Mouse (Mus musculus): ENCODE measurements around the gene Fitm1. TPM values are rescaled to one million over a fixed set of nuclear protein-coding genes. Genes with fewer than 3 reads are reported as not detected.

The Fitm1 gene
- polyA plus RNA-seq, 1 experiment from 2014 or later = 79.4 TPM

GRCm38 (mm10) chr14:55578668-55579269 lies 3.4 kb downstream of the Fitm1 start:
- Histone ChIP-seq H3K4me3 (ENCODE audit: low read length) (peak overlapping the region; percentile 76), H3K27ac (ENCODE audit: low read length) (peak overlapping the region; percentile 82), H3K4me2 (ENCODE audit: low read depth, low read length) (peak overlapping the region; percentile 65), H3K9ac (ENCODE audit: low read length) (peak overlapping the region; percentile 86), H3K36me3 (ENCODE audit: control insufficient read depth, insufficient read depth) (peaks cover 14% of the 10 kb centered on the region), H3K27me3 (ENCODE audit: control insufficient read depth, insufficient read depth, low read length) (no peaks in the 10 kb centered on the region), H3K9me3 (replicated peaks; ENCODE audit: control insufficient read depth, low read length) (no peaks in the 10 kb centered on the region), H3K4me1 (ENCODE audit: control insufficient read depth, insufficient read depth, low read length) (peaks cover 24% of the 10 kb centered on the region)
- peak; percentile 33 for ATAC-seq (replicated peaks; ENCODE audit: extremely low read depth, insufficient read depth, low FRiP score)
- 19% methylated on average over 6 of the region's 6 CpGs for WGBS

DNA sequence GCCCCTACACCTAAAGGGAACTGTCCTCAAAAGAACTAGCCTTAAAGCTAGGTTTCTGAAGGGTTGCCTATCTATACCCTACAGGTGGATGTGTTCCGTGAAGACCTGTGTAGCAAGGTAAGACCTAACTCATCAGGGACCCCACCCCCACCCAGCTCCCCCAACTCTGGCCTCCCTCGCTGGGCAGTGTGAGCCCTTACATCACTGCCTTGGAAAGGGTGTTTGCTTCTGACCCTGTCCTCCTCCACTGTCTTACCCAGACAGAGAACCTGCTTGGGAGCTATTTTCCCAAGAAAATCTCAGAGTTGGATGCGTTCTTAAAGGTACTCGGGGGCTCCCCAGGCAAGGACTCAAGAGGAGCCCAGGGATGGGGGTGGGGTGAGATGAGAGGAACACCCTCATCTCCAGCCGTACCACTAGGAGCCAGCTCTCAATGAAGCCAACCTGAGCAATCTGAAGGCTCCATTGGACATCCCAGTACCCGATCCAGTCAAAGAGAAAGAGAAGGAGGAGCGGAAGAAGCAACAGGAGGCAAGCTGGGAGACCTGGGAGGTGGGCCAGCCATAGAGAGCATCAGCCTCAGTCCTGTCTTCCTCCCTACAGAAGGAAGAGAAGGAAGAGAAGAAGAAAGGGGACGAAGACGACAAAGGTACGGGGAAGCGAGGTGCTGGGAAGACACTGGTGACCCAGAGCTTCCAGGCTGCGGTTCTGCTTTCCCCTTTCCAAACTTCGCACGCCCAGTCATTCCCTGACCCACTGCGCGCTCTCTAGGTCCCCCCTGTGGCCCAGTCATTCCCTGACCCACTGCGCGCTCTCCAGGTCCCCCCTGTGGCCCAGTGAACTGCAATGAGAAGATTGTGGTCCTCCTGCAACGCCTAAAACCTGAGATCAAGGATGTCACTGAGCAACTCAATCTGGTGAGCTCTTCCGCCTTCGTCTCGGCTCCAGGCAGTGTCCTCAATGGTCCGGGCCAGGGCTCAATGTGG lies 4.4 kb downstream of the Fitm1 start:
- Histone ChIP-seq H3K4me2 (ENCODE audit: low read depth, low read length) (0 out of 2 replicates have a peak overlapping the region, but pooled peaks have one; percentile 65), H3K36me3 (ENCODE audit: control insufficient read depth, insufficient read depth) (peaks cover 14% of the 10 kb centered on the region), H3K9ac (ENCODE audit: low read length) (no peak overlapping the region), H3K9me3 (replicated peaks; ENCODE audit: control insufficient read depth, low read length) (no peaks in the 10 kb centered on the region), H3K27me3 (ENCODE audit: control insufficient read depth, insufficient read depth, low read length) (no peaks in the 10 kb centered on the region), H3K4me3 (ENCODE audit: low read length) (no peak overlapping the region), H3K4me1 (ENCODE audit: control insufficient read depth, insufficient read depth, low read length) (peaks cover 18% of the 10 kb centered on the region), H3K27ac (ENCODE audit: low read length) (no peak overlapping the region)
- ATAC-seq (replicated peaks; ENCODE audit: extremely low read depth, insufficient read depth, low FRiP score) = no peak
- 83% methylated on average over 23 of the region's 23 CpGs for whole genome bisulfite sequencing

- H3K36me3 ChIP-seq (ENCODE audit: control insufficient read depth, insufficient read depth) = peaks cover 14% of the 10 kb centered on the region
- H3K27ac ChIP-seq (ENCODE audit: low read length) = no peak overlapping the region
- no peak overlapping the region for H3K4me3 ChIP-seq (ENCODE audit: low read length)
- no peak overlapping the region for H3K4me2 ChIP-seq (ENCODE audit: low read depth, low read length)
- H3K9me3 ChIP-seq (replicated peaks; ENCODE audit: control insufficient read depth, low read length) = no peaks in the 10 kb centered on the region
- no peak overlapping the region for H3K9ac ChIP-seq (ENCODE audit: low read length)
- H3K4me1 ChIP-seq (ENCODE audit: control insufficient read depth, insufficient read depth, low read length) = peaks cover 23% of the 10 kb centered on the region
- WGBS = 94% methylated on average over 16 of the region's 16 CpGs
- H3K27me3 ChIP-seq (ENCODE audit: control insufficient read depth, insufficient read depth, low read length) = no peaks in the 10 kb centered on the region
- no peak for ATAC-seq (replicated peaks; ENCODE audit: extremely low read depth, insufficient read depth, low FRiP score)
Measured at GRCm38 (mm10) chr14:55580731-55581130, 5.3 kb downstream of the Fitm1 start.

GRCm38 (mm10) chr14:55581981-55582681 lies 6.7 kb downstream of the Fitm1 start:
- 76% methylated on average over 9 of the region's 9 CpGs for WGBS
- peaks cover 21% of the 10 kb centered on the region for H3K4me1 ChIP-seq (ENCODE audit: control insufficient read depth, insufficient read depth, low read length)
- no peak for ATAC-seq (replicated peaks; ENCODE audit: extremely low read depth, insufficient read depth, low FRiP score)
- H3K27ac ChIP-seq (ENCODE audit: low read length) = no peak overlapping the region
- no peak overlapping the region for H3K4me3 ChIP-seq (ENCODE audit: low read length)
- no peak overlapping the region for H3K4me2 ChIP-seq (ENCODE audit: low read depth, low read length)
- no peaks in the 10 kb centered on the region for H3K9me3 ChIP-seq (replicated peaks; ENCODE audit: control insufficient read depth, low read length)
- H3K9ac ChIP-seq (ENCODE audit: low read length) = no peak overlapping the region
- H3K27me3 ChIP-seq (ENCODE audit: control insufficient read depth, insufficient read depth, low read length) = no peaks in the 10 kb centered on the region
- H3K36me3 ChIP-seq (ENCODE audit: control insufficient read depth, insufficient read depth) = peaks cover 17% of the 10 kb centered on the region

GRCm38 (mm10) chr14:55584303-55584701 lies 8.9 kb downstream of the Fitm1 start:
- no peak for ATAC-seq (replicated peaks; ENCODE audit: extremely low read depth, insufficient read depth, low FRiP score)
- no peaks in the 10 kb centered on the region for H3K27me3 ChIP-seq (ENCODE audit: control insufficient read depth, insufficient read depth, low read length)
- 38% methylated on average over 5 of the region's 5 CpGs for WGBS
- H3K4me1 ChIP-seq (ENCODE audit: control insufficient read depth, insufficient read depth, low read length) = peaks cover 9% of the 10 kb centered on the region
- H3K9me3 ChIP-seq (replicated peaks; ENCODE audit: control insufficient read depth, low read length) = no peaks in the 10 kb centered on the region
- peak overlapping the region; percentile 64 for H3K4me3 ChIP-seq (ENCODE audit: low read length)
- peak overlapping the region; percentile 85 for H3K4me2 ChIP-seq (ENCODE audit: low read depth, low read length)
- peak overlapping the region; percentile 83 for H3K27ac ChIP-seq (ENCODE audit: low read length)
- peak overlapping the region; percentile 81 for H3K9ac ChIP-seq (ENCODE audit: low read length)
- peaks cover 21% of the 10 kb centered on the region for H3K36me3 ChIP-seq (ENCODE audit: control insufficient read depth, insufficient read depth)

- peak within 1 kb of the TSS; percentile 85 for H3K4me2 ChIP-seq (ENCODE audit: low read depth, low read length)
- H3K4me3 ChIP-seq (ENCODE audit: low read length) = peak within 1 kb of the TSS; percentile 64
- no peaks in the 10 kb centered on the region for H3K27me3 ChIP-seq (ENCODE audit: control insufficient read depth, insufficient read depth, low read length)
- no peaks in the 10 kb centered on the region for H3K9me3 ChIP-seq (replicated peaks; ENCODE audit: control insufficient read depth, low read length)
- WGBS = 3% methylated on average over 42 of the region's 43 CpGs
- peaks cover 19% of the 10 kb centered on the region for H3K36me3 ChIP-seq (ENCODE audit: control insufficient read depth, insufficient read depth)
- H3K27ac ChIP-seq (ENCODE audit: low read length) = peak within 1 kb of the TSS; percentile 83
- ATAC-seq (replicated peaks; ENCODE audit: extremely low read depth, insufficient read depth, low FRiP score) = peak; percentile 87
- H3K4me1 ChIP-seq (ENCODE audit: control insufficient read depth, insufficient read depth, low read length) = peaks cover 8% of the 10 kb centered on the region
- peak within 1 kb of the TSS; percentile 81 for H3K9ac ChIP-seq (ENCODE audit: low read length)
Measured at GRCm38 (mm10) chr14:55584702-55585565, 9.5 kb downstream of the Fitm1 start, which contains the start of gene Emc9. TSS of gene Emc9 (minus strand) at chr14:55585302.

GRCm38 (mm10) chr14:55585566-55585960 lies 10.1 kb downstream of the Fitm1 start:
- 46% methylated on average over 6 of the region's 6 CpGs for WGBS
- no peak for ATAC-seq (replicated peaks; ENCODE audit: extremely low read depth, insufficient read depth, low FRiP score)
- H3K9me3 ChIP-seq (replicated peaks; ENCODE audit: control insufficient read depth, low read length) = no peaks in the 10 kb centered on the region
- peak overlapping the region; percentile 64 for H3K4me3 ChIP-seq (ENCODE audit: low read length)
- peak overlapping the region; percentile 52 for H3K27ac ChIP-seq (ENCODE audit: low read length)
- H3K27me3 ChIP-seq (ENCODE audit: control insufficient read depth, insufficient read depth, low read length) = no peaks in the 10 kb centered on the region
- H3K36me3 ChIP-seq (ENCODE audit: control insufficient read depth, insufficient read depth) = peaks cover 18% of the 10 kb centered on the region
- H3K4me2 ChIP-seq (ENCODE audit: low read depth, low read length) = peak overlapping the region; percentile 85
- H3K9ac ChIP-seq (ENCODE audit: low read length) = peak overlapping the region; percentile 81
- H3K4me1 ChIP-seq (ENCODE audit: control insufficient read depth, insufficient read depth, low read length) = peaks cover 12% of the 10 kb centered on the region

DNA sequence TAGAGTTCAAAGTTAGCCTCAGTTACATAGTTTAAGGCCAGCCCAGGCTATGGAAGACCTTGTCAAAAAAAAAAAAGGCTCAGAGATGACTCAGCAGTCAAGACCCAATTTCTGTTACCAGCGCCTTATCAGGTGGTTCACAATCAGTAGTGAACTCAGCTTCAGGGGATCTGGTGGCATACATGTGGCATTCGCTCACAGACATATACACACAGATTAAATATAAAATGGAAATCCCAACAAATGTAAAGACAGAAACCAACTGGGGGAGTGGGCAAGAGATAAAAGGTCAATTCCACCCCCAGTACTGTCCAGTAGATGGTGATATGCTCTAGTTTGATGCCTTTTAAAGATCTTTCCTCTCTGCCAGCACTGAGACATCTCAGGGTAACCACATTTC lies 10.7 kb downstream of the Fitm1 start:
- H3K9me3 ChIP-seq (replicated peaks; ENCODE audit: control insufficient read depth, low read length) = no peaks in the 10 kb centered on the region
- peaks cover 12% of the 10 kb centered on the region for H3K4me1 ChIP-seq (ENCODE audit: control insufficient read depth, insufficient read depth, low read length)
- H3K9ac ChIP-seq (ENCODE audit: low read length) = no peak overlapping the region
- no peak overlapping the region for H3K4me3 ChIP-seq (ENCODE audit: low read length)
- ATAC-seq (replicated peaks; ENCODE audit: extremely low read depth, insufficient read depth, low FRiP score) = no peak
- 83% methylated on average over 2 of the region's 2 CpGs for WGBS
- no peak overlapping the region for H3K27ac ChIP-seq (ENCODE audit: low read length)
- peaks cover 13% of the 10 kb centered on the region for H3K36me3 ChIP-seq (ENCODE audit: control insufficient read depth, insufficient read depth)
- no peaks in the 10 kb centered on the region for H3K27me3 ChIP-seq (ENCODE audit: control insufficient read depth, insufficient read depth, low read length)
- no peak overlapping the region for H3K4me2 ChIP-seq (ENCODE audit: low read depth, low read length)
